Mouse (Mus musculus) adrenal gland, postnatal 4 days (tissue): Measurements from ENCODE around the gene Thada. TPM values are rescaled to one million over a fixed set of nuclear protein-coding genes. Genes with fewer than 3 reads are reported as not detected.

Source experiments
- DNase-seq, 2 experiments: peaks; one replicate each; pipeline ENCODE4 v3.0.0; 2021 to 2022; ENCODE audit warnings: low spot score in 2 of 2, mixed read lengths in 2 of 2
- total RNA-seq, 2 experiments: library from RNA; stranded (reverse); gene quantifications; 2 replicates each; pipeline ENCODE4 v1.2.3; 2021

Thada gene
- total RNA-seq, 2 experiments from 2014 or later, result 18.2 to 20.7 TPM

DNA sequence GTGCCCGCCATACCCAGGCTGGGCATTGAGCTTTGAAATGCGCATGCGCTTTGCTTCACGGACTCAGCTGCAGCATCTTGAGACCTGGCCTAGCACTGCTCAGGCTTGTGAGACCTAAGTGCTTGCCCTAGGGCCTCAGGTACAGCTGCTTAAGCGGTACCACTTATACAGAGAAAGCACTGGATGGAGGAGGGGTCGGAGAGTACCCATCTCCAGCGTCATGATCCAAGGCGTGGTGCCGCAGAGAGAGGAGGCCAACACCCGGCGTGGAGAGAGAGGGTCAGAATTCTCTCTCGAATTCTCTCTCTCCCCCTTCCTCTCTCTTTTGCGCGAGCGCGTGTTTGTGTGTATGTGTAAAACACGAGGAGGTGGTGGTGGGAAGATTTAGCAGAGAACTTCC lies 290.8 kb downstream of the Thada start:
- DNase-seq, result peak in 1 of 2 experiments; percentile 1

DNA sequence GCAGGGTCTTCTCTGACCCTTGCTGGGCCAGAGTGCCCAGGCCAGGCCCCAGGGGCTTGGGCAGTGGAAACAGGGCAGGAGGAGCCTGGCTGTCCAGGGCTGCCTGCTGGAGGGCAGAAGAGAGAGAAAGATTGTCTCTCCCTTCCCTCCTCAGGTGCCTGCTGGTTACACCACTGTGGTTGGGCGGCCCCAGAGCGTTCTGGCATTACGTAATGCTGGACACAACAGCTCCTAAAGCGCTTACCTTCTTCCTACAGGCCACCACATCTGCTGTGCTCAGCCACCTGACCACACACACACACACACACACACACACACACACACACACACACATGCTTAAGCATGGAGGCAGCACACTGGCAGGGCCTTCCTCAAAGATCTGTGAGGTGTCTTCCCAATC lies 298.6 kb downstream of the Thada start:
- no peak for DNase-seq

DNA sequence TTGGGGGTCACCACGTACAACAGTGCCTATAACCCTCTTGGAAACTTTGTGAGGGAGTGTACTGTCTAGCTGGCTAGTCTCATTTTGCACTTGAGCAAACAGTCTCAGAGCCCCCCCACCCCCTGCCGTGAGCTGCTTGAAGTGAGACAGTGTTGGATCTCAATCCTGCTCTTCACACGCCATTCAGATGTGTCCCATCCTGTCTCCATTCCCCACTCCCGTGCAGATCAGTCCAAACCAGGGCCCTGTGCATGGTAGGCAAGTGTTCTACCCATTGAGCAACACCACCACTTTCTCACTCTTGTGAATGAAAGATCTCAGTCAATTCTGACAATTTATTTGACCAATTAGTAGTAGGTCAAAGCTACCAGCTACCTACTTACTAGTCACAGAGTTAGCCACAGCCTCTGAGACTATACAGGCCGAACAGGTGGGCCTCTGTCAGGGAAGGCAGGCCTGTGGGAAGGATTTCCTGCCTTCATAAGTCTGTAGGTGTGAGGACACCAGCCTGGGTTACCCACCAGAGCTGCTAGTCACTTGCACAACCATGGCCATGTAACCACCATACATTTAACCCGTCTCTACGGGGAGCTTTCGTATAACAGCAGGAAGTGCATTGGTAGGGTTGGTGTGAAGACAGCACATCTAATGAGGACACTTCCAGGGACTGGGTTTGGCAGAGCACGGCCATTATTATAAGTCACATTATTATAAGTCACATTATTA lies 299.7 kb downstream of the Thada start:
- no peak for DNase-seq

DNA sequence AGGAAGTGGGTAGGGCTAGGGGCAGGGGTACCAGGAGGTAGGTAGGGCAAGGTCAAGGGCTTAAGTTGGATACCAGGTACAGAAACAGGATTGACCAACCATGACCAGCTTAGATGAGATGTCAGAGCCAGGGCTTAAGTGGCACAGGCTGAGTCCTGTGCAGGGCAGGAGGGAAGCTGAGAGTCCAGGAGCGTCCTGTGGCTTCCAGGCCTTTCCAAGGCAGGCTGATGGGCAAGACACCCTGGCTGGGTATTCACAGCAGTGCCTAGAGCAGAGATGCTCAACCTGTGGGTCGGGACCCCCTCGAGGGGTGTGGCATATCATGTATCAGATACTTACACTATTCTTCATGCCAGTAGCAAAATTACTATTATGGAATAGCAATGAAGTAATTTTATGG lies 300.3 kb downstream of the Thada start:
- DNase-seq, result no peak

DNA sequence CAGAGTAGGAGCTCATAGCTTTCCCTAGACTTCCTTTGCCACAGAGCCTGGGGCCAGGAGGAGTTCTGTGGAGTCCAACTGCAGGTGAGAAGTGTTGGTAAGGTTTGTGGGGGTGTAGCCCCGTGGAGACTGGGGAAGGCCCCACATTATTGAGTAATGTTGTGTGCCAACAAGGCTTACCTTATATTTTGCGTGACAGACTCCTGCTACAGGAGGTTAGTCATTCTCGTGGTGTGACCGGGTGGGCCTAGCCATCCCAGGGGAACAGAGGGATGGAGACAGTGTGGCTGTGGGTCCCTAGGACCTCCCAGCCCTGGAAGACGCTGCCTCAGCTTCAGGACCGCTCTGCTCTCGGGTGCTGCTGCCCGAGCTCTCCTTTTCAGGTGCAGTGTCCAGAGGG lies 301.9 kb downstream of the Thada start:
- DNase-seq, result no peak

DNA sequence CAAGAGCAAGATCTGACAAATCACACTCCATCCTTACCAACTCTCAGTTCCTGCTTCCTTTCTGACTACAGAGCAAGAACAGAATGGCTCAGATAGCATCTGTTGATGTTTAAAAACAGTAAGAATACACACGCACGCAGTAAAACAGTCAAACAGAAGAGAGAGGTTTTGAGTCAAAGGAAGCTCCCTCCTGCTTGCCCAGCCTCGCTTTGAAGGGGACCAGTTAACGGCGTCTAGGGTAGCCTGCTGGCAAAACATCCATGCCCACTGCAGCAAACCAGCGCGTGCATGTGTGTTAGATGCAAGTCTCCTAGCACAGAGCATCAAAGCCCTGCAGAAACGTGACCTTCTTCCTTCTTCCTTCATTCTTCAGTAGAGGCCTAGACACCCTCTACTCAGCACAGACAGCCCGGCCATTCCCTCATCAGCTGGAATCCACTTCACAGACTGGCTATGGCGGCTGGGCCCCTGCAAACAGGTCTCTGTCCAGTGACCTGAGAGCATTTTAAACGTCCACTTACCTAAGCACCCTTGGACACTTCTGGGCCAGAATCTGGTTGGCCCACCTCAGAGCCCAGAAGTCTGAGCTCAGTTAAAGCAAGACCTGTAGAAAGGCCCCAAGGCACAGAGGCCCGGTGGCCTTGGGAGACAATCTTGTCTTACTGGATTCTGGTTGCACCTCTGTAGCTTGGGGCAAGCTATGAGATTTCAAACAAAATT lies 302.8 kb downstream of the Thada start:
- no peak for DNase-seq

DNA sequence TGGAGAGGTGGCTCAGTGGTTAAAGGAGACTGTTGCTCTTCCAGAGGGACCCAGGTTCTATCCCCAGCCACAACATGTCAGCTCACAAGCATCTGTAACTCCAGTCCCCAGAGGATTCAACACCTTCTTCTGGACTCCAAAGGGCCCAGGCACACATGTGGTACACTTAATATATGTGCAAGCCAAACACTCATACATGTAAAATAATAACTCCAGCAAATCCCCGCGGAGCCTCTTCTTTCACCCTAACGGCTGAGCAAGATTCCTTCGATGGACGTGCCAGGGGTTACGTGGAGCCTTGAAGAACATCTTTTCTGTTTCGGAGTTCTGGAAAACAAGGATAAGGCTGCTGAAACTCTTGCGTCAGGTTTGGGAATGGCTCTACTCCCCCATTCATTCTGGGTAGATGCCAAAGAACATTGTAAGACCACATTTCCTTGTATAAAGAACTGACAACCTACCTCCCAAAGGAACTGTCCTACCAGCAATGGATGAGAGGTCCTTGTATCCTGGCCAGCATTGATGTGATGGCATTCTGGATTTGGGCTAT lies 303.7 kb downstream of the Thada start:
- no peak for DNase-seq

DNA sequence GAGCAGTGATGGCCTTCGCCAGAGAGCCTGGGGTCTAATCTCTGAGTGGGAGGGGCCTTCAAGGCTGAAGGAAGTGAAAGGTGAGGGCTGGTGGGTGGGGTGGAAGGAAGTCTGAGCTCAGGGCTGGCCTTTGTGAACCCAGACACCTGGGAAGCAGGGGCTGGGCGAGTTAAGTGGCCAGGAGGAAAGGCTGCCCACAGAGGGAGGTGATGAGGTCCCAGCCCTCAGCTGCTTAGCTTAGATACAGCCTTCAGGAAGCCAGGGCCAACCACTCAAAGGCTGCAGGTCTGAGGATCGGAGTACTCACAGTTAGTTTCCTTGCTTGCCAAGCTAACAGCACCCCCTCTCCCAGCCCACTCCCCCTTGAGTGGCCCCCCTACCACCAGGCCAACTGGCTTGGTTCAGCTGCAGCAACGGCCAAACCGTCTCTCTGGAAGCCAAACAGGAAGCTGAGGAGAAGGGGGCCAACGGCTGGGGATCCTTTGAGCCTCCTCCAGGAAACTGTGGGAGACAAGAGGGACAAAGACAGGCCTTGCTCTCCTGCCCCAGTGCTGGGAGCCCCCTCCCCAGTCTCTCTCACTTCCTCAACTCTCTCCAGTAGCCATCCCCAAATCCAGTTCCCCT lies 304.7 kb downstream of the Thada start:
- DNase-seq, result no peak

DNA sequence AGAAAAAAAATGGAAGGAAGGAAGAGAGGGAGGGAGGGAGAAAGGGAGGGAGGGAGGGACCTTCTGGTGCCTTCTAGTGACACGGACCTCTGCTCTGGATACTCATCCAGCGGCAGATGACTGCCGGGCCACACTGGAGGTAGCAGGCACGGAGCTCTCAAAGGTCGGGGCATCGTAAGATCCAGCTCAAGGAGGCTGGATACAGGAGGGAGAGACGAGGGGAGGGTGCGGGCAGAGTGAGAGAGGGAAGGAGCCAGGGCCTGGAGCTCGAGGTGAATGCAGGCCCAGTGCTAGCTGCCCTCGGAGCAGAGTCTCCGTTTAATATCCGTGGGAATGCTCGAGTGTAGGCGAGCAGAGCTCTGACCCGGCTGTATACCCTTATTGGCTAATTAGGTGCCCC lies 307.1 kb downstream of the Thada start:
- DNase-seq, result no peak

DNA sequence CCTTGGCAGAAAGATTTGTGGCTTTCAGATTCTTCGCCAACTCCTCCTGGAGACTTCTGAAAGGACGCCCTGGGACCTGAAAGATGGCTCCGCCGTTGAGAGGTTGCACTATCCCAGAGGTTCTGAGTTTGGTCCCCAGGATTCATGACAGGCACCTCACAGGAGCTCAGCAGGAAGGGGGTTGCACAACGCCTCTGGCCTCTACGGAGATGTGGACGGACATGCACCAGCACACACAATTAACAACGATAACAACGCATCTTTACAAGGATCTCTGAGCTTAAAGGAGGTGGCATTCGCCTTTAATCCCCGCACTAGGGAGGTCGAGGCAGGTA lies 307.6 kb downstream of the Thada start:
- no peak for DNase-seq

DNA sequence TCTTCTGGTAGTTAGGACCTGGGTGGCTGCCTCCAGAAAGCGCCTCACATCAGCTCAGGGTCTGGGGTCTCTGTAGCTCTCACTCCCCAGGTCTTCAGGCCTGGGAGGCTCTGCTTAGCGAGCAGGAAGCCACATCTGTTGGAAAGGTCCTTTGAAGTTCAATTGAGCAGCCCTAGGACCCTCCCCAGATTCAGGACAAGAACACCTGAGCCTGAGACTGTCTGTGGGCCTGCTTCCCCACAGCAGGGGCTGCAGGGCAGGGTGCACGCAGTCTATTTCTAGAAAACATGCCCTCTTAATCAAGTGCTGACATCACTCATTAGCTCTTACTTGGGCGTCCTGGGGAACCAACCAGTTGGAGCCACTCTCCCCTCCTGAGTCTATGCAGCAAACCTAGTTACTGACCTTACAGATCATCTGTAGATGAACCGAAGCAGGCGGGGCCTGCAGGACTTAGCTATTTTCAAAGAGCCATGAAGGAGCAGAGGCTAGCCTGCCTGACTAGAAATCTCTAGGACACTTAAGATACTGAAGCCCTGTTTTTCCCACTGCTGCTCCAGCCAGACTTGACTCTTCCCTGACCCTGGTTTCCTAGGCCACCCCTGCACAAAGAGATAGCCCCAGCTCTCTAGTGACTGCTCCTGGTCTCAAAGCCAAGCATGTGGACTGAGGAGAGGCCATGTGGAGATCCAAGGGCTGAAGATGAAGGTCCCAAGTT lies 308.1 kb downstream of the Thada start:
- no peak for DNase-seq

DNA sequence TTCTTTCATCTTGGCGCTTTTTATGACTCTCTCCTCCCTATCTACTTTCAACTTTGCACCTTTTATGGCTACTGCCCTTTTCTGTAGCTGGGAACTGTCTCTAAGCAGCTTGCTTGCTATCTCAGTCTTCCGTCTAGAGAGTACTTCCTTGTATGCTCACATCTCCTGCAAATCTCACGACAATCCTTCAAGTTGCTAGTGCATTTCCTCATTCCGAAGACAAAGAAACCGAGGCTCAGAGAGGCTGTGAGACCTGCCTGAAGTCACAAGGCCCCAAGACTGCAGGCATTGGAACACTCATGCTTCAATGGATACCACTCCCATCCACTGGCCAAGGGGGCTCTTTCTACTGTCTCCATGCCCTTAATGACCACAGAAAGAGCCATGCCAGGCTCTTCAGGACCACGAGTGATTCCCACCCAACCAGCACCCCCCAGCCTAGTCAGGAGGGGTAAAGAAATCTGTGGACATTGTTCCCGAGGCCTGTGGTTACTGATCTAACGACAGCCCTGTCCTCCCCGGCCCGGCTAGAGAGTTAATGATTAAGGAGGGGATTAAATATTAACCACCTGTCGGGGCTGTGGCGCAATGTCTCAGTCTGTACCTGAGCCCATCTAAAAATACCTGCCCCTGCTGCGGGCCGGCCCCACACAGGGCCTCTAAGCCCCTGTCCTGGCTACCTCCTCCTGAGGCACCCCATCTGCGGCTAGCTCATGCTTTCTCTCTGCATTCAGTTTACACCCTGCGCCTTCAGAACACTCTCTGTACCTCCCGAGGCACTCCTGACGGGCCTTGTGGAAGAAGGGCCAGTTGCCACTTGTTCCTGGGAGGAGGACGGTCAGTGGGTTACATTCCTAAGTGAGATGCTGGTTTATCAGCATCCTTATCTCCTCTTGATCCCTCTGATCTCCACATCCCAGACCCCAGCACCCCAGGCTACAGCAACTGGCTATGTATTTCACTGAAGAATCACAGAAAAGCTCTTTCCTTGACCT lies 309.0 kb downstream of the Thada start:
- no peak for DNase-seq

DNA sequence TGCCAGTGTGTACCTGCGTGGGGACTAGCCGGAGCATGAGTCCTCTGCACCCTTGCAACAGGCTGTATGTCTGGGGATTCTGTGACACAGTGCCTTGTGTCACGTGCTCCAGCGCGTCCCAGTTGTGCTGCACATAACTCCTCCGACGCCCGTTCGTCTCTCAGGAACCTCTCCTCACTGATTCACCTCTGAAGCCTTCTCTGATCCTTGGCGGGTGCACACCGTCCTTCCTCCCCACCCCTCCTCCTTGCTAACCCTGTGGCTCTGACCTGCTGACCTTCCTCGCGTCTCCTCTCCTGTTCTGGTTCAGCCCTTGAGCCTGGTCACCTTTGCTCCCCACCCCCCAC lies 309.8 kb downstream of the Thada start:
- no peak for DNase-seq

DNA sequence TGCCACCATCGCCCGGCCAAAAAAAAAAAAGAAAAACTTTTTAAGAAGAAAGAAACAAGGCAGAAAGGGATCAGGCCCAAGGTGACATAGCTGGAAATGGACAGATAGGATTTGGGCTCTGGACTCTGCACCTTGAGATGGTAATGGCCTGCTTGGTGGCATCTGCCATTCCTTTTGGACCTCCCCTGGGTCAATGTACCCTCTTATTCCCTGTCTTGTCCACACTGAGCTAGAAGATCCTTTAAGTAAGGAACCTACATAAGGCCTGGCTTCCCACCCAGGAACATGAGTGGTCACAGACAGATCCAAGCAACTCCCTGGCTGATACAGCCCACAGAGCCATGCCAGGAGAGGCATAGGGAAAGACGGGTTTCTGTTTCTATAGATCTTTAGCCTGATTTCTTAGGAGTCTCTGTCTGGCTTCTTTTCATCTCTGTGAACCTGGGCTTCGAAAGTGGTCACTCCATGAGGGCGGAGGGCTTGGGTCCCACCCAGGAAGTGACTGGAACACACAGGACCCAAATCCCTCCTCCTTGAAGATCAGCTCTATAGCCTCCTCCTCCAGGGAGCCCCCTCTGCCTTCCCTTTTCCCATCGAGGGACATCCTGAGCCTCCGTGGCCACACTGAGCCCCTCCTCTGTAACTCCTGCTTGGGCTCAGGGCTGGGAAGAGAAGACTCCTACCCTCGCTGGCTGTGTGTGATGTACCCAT lies 310.3 kb downstream of the Thada start:
- no peak for DNase-seq

DNA sequence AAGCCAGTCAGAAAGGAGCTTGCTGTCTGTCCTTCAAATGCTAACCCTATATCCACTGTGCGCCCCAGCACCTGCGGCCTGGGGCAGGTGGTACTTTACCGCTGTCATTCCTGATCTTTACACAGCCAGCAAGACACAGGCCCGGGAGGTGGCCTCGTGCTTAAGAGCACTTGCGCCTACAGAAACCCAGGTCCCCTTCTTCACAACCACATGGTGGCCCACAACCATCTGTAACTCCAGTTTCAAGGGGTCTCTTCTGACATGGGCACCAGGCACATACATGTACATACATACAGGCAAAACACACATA lies 311.0 kb downstream of the Thada start:
- DNase-seq, result no peak

DNA sequence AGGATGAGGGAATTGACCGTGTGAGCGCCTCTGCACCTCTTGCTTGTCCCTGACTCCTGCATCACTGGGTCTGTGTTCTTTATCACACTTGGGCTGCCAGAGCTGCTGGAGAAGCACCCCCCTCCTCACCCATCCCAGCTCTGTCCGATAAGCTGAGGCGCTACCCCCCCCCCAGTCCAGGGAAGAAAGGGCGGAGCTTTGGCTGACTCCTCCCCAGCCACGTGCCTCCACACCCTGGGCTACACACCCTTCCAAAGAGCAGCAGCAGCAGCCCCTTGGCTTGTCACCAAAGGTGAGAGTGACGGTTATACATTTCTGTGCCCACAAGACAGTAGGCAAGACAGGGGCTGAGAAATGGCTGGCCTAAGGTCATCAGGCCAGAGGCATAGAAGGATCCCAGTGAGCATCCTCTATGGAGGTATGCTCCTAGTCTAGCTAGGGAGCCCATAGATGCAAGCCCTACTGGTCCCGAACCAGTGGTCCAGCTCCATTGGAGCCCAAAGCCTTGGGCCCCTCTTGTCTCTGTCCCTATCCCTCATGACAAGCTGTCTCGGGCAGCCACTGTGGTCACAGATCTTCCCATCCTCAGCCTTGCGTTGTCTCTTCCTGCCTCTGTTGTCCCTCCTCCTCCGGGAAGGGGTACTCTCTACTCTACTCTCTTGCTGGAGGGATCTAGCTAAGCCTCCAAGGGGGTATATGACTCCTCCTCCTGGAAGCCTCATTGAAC lies 311.5 kb downstream of the Thada start:
- DNase-seq, result no peak

DNA sequence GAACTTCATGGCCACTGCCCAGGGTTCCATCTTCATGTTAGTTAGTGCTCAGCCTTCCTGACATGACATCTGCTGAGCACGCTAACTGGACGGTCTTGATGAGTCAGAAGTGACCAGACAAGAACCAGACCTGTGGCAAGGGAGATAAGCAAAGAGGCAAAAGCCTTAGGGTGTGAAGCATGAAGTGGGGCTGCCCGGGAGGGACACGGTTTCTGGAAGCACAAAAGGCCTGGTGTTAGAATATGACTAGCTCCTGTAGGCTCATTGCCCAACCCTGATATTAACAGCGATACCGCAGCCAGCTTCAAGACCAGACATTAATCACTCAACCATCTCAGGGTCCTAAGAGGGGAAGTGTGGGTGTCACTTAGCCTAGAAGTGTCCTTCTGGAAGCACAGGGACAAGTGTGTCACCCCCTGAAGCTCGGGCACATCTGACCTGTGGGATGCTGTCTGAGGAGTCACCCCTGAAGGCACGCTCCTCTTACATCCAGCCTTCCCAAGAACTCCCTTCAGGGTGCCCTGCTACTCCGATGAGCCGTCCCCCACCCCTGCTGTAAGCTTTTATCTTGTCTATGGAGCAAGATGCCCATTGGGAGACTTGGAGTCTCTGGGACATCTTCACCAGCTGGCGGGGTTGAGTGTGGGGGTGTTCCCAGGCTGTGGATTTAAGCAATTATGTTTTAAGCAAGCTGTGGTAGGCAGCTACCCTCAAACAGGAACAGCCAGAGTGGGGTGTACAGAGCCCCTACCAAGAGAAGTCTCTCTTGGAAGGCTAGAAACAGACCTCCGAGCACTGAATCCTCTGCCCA lies 312.8 kb downstream of the Thada start:
- no peak for DNase-seq

DNA sequence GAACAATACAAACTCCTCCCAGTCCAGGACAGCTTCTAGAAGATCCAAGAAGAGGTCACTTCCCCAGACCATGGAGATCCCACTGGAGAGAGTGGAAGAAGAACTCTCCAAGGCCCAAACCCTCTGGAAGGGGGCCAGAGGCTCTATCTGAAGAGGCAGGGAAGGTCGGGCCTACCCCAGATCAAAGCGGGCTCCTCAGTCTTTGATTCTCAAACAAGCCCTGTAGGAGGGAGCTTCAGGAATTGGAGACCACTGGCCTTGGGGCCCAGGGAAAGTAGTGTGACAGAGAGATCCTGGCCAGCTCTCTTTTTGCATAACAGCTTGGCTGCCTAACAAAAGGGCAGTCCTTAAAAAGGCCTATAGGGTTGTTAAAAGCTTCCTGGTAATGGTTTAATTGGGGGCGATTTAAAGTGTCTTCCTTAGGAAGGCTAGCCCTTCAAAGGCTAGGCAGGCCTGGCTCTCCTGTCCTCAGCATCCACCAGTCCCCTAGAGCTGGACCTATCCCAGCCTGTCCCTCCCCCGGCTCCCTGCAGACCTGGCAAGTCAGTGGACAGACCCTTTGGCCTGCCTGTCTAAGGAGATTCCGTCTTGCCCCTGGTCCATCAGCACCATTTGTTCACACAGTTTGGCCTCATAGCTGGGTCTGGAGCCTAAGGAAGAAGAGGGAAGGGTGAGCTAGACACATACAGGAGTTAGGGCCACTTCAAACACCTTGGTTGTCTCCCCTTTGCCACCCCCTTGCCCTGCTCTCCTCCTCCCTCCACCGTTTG lies 313.6 kb downstream of the Thada start:
- no peak for DNase-seq
